Mouse (Mus musculus) midbrain, embryonic 14.5 days (tissue): Measurements from ENCODE around the gene Helz. TPM values are rescaled to one million over a fixed set of nuclear protein-coding genes. Genes with fewer than 3 reads are reported as not detected.

Experiments
- ATAC-seq: fragments of 200-750 bp; cut with Nextera tagmentation; 2 replicates; pipeline ENCODE4 v1.8.0; 2017; ENCODE audit warnings: moderate number of reproducible peaks, moderate library complexity; ENCODE audit not compliant: low FRiP score, low TSS enrichment
- DNase-seq: peaks from one replicate; pipeline ENCODE4 v3.0.0-alpha.2; 2015
- H3K27ac ChIP-seq: fragments of 300-500 bp; sonication (generic); replicated peaks from 2 replicates; pipeline ENCODE4 v1.5.1; 2014; ENCODE audit warnings: mild to moderate bottlenecking, low read depth, low read length, moderate library complexity
- H3K27me3 ChIP-seq: fragments of 300-500 bp; sonication (generic); 2 replicates; pipeline ENCODE4 v1.6.1; 2014; ENCODE audit warnings: low read length, control low read depth, mixed read lengths; ENCODE audit not compliant: control insufficient read depth, insufficient read depth
- H3K36me3 ChIP-seq: fragments of 300-500 bp; sonication (generic); 2 replicates; pipeline ENCODE4 v1.6.1; 2014; ENCODE audit warnings: low read length, control low read depth; ENCODE audit not compliant: control insufficient read depth, insufficient read depth
- H3K4me1 ChIP-seq: fragments of 300-500 bp; sonication (generic); 2 replicates; pipeline ENCODE4 v1.6.1; 2014; ENCODE audit warnings: mild to moderate bottlenecking, antibody characterized with exemption, low read length, control low read depth; ENCODE audit not compliant: control insufficient read depth, insufficient read depth
- H3K4me2 ChIP-seq: fragments of 300-500 bp; sonication (generic); 2 replicates; pipeline ENCODE4 v1.6.1; 2014; ENCODE audit warnings: mild to moderate bottlenecking, low read length, moderate library complexity
- H3K4me3 ChIP-seq: fragments of 300-500 bp; sonication (generic); replicated peaks from 2 replicates; pipeline ENCODE4 v1.5.1; 2014; ENCODE audit warnings: low read depth, low read length
- H3K9ac ChIP-seq: fragments of 300-500 bp; sonication (generic); replicated peaks from 2 replicates; pipeline ENCODE4 v1.6.1; 2014; ENCODE audit warnings: mild to moderate bottlenecking, low read length, moderate library complexity
- H3K9me3 ChIP-seq: fragments of 300-500 bp; sonication (generic); 2 replicates; pipeline ENCODE4 v1.6.1; 2016; ENCODE audit warnings: low read length, control low read depth, mixed read lengths; ENCODE audit not compliant: control insufficient read depth
- WGBS: fragments of 180-500 bp; shearing (Covaris S2); extraction: QIAGEN DNeasy Blood & Tissue Kit; methylation state at CpG from one replicate; pipeline ENCODE4 v1.1.7; 2014; 5-methylcytosine and 5-hydroxymethylcytosine counted together
- polyA plus RNA-seq: library from polyadenylated mRNA; unstranded; fragments of >200 nt; fragmentation: Nextera tagmentation; extraction: Ambion mirVana; gene quantifications from 2 replicates; pipeline ENCODE4 v1.2.1, GENCODE M21; 2014

Gene Helz
- polyA plus RNA-seq, 1 experiment from 2014 or later = 23.4 TPM

- Histone ChIP-seq H3K36me3 (peaks cover 37% of the 10 kb centered on the region), H3K4me3 (no peak overlapping the region), H3K4me1 (no peaks in the 10 kb centered on the region), H3K4me2 (no peak overlapping the region), H3K27me3 (no peaks in the 10 kb centered on the region), H3K9ac (no peak overlapping the region), H3K9me3 (no peaks in the 10 kb centered on the region), H3K27ac (no peak overlapping the region)
- 97% methylated on average over 3 of the region's 3 CpGs for WGBS
- ATAC-seq = no peak
- no peak for DNase-seq
Measured at GRCm38 (mm10) chr11:107647330-107647729, 99.6 kb downstream of the Helz start.

GRCm38 (mm10) chr11:107648668-107649067, 100.9 kb downstream of the Helz start:
- Histone ChIP-seq H3K27me3 (no peaks in the 10 kb centered on the region), H3K27ac (no peak overlapping the region), H3K9me3 (no peaks in the 10 kb centered on the region), H3K4me1 (no peaks in the 10 kb centered on the region), H3K9ac (no peak overlapping the region), H3K4me2 (no peak overlapping the region), H3K36me3 (peaks cover 33% of the 10 kb centered on the region), H3K4me3 (no peak overlapping the region)
- WGBS = 91% methylated on average over 4 of the region's 4 CpGs
- DNase-seq = no peak
- ATAC-seq = no peak

DNA sequence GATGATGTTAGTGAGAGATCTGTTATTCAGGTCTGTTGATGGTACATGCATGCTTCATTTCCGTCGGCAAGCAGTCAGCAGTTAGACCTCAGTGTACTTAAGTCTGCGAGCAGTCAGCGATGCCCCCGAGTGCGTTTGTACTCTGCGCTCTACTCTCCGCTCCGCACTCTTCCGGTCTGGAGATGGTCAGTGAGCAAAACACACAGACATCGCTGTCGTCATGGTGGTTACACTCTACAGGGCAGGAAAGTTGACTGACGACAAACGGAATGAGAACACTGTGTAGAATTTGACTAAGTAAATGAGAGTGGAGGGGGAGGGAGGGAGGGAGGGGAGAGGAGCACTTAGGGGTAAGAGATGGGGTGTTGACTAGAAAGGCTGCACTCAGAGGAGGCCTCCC, 101.7 kb downstream of the Helz start:
- WGBS = 94% methylated on average over 14 of the region's 14 CpGs

DNA sequence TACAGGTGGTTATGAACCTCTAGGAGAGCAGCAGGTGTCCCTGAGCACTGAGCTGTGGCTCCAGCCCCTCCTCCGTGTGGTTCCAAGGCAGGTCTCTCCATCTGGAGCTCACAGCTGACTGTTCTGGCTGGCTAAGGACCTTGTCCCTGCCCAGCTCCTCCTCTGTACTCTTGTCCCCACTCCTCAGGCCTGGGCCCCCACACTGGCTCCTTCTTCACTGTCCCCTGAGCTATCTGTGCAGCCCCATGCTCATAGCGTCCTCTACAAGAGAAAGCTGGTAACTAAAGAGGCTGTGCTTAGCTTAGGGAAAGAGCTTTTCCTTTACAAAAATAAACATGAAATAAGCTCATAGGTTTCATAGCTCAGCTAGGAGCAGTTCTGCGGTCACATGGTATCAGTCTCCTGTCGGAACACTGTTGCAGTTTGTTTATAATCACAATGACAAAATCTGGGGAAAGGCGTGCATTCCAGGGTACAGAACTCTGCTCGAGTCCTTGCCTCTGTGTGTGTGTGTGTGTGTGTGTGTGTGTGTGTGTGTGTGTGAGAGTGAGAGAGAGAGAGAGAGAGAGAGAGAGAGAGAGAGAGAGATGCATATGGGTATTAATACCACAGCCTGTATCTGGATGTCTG, 102.8 kb downstream of the Helz start:
- Histone ChIP-seq H3K9me3 (no peaks in the 10 kb centered on the region), H3K9ac (no peak overlapping the region), H3K27ac (no peak overlapping the region), H3K27me3 (no peaks in the 10 kb centered on the region), H3K4me1 (no peaks in the 10 kb centered on the region), H3K4me3 (no peak overlapping the region), H3K36me3 (peaks cover 31% of the 10 kb centered on the region), H3K4me2 (no peak overlapping the region)
- ATAC-seq = no peak
- no peak for DNase-seq
- WGBS = 83% methylated on average over 6 of the region's 6 CpGs

More for the DNA sequence above, 101.7 kb downstream of the Helz start:
- H3K9me3 ChIP-seq = no peaks in the 10 kb centered on the region
- DNase-seq = no peak
- peaks cover 31% of the 10 kb centered on the region for H3K36me3 ChIP-seq
- no peaks in the 10 kb centered on the region for H3K27me3 ChIP-seq
- no peak overlapping the region for H3K4me3 ChIP-seq
- H3K27ac ChIP-seq = no peak overlapping the region
- H3K4me1 ChIP-seq = no peaks in the 10 kb centered on the region
- no peak overlapping the region for H3K4me2 ChIP-seq
- no peak overlapping the region for H3K9ac ChIP-seq
- ATAC-seq = no peak

DNA sequence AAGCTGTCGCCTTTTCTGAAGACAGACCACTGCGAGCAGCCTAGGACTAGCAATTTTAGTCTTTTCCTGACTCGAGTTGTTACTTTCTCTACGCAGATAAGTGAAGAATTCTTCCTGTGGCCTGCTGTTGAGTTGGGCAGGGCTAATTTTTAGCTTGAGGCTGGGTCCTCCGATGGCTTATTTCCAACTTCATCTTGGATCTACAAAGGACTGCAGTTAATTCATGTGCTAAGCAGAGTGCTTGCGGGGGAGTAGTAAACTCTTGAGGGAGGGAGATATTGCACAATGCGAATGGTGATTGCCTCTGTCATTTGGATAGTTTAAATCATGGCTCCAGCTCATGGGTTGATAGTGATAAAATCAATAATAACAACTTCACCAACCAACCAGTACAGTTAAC, 103.7 kb downstream of the Helz start:
- Histone ChIP-seq H3K4me3 (no peak overlapping the region), H3K36me3 (peaks cover 34% of the 10 kb centered on the region), H3K27ac (no peak overlapping the region), H3K27me3 (no peaks in the 10 kb centered on the region), H3K4me2 (no peak overlapping the region), H3K4me1 (no peaks in the 10 kb centered on the region), H3K9me3 (no peaks in the 10 kb centered on the region), H3K9ac (no peak overlapping the region)
- DNase-seq (no peak), ATAC-seq (no peak)
- 79% methylated on average over 7 of the region's 7 CpGs for WGBS

GRCm38 (mm10) chr11:107652137-107652536, 104.4 kb downstream of the Helz start:
- Histone ChIP-seq H3K4me3 (no peak overlapping the region), H3K4me1 (no peaks in the 10 kb centered on the region), H3K9ac (no peak overlapping the region), H3K27me3 (no peaks in the 10 kb centered on the region), H3K27ac (no peak overlapping the region), H3K36me3 (peaks cover 33% of the 10 kb centered on the region), H3K4me2 (no peak overlapping the region), H3K9me3 (no peaks in the 10 kb centered on the region)
- no peak for DNase-seq
- WGBS = 75% methylated on average over 8 of the region's 8 CpGs
- no peak for ATAC-seq

DNA sequence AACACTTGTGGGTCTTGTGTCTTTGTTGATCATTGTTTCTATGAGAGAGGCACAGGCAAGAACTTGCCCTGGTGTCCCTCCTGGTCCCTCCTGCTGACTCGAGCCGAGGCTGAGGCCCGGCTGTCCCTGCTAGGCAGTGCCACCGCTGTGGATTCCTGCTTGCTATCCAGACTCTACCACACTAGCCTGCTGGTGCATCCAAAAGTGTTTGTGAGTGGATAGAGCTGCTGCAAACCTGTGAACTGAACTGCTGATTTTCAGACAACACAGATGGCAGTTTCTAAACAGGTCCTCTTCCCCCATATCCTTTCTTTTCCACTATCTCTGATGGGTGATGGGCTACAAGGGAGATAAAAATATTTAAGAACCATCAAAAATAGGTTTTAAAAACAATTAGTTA, 107.8 kb downstream of the Helz start:
- Histone ChIP-seq H3K9ac (no peak overlapping the region), H3K36me3 (peaks cover 21% of the 10 kb centered on the region; the same call in 1 of the 2 replicates), H3K4me2 (no peak overlapping the region), H3K4me3 (no peak overlapping the region), H3K27me3 (no peaks in the 10 kb centered on the region), H3K27ac (no peak overlapping the region), H3K9me3 (no peaks in the 10 kb centered on the region), H3K4me1 (no peaks in the 10 kb centered on the region)
- ATAC-seq (no peak), DNase-seq (no peak)
- WGBS = 84% methylated on average over 4 of the region's 4 CpGs

DNA sequence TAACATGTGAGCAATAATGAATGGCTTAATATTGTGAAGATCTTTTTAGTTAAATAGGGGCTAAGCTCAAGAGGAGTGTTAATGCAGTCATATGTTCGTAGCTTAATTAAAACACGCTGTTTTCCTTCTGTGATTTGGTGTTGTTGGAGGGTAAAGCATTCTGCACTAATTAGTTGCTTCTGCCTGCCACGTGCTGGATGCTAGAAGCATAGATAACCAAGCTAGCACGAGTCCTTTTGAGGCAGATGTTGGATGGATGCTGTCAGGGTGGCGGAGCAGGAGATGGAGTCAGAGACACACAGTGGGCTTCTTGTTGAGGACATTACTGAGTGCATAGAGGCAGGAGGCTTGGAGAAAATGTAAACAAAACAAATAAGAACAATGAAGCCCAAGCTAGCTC, 109.4 kb downstream of the Helz start:
- 0 out of 2 replicates have a peak overlapping the region, but pooled peaks have one; percentile 5 for H3K27ac ChIP-seq
- no peaks in the 10 kb centered on the region for H3K27me3 ChIP-seq
- no peak overlapping the region for H3K4me3 ChIP-seq
- H3K36me3 ChIP-seq = peaks cover 32% of the 10 kb centered on the region
- ATAC-seq (no peak), DNase-seq (no peak)
- H3K4me1 ChIP-seq = no peaks in the 10 kb centered on the region
- H3K9ac ChIP-seq = no peak overlapping the region
- no peaks in the 10 kb centered on the region for H3K9me3 ChIP-seq
- 85% methylated on average over 5 of the region's 5 CpGs for WGBS
- H3K4me2 ChIP-seq = no peak overlapping the region

DNA sequence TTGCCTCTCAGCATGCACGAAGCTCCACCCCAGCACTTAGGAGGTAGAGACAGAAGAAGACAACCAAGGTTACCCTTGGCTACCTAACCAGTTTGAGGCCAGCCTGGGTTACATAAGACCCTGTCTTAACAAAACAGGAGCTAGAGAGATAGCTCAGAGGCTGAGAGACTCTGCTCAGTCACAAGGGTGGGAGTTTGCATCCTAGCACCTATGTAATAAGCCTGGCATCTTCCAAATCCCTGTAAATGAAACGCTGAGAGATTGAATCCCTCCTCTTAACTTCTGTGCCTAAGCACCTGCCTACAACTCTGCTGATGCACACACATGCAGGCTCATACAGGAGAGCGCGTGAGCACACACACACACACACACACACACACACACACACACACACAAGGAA, 112.7 kb downstream of the Helz start:
- H3K27ac ChIP-seq = no peak overlapping the region
- no peaks in the 10 kb centered on the region for H3K27me3 ChIP-seq
- H3K4me2 ChIP-seq = no peak overlapping the region
- DNase-seq (no peak), ATAC-seq (no peak)
- no peaks in the 10 kb centered on the region for H3K4me1 ChIP-seq
- no peak overlapping the region for H3K4me3 ChIP-seq
- no peak overlapping the region for H3K9ac ChIP-seq
- no peaks in the 10 kb centered on the region for H3K9me3 ChIP-seq
- peaks cover 55% of the 10 kb centered on the region for H3K36me3 ChIP-seq
- WGBS = 93% methylated on average over 4 of the region's 4 CpGs
